Comparison of ENCODE assay signal across 20 mouse cellular contexts in genomic region chr8:65956948-65957347, GRCm38 (mm10).
DNase-seq lines count a peak whose midpoint lies in the region; ATAC-seq lines count a peak whose summit lies in the region.
"Had no signal": no experiment of that assay in that cellular context is flagged by ENCODE, and none has a peak within 500 bp of the region (broad histone marks: within the 10 kb centered on the region; RNA-seq: fewer than 3 reads in every experiment).

No protein-coding gene starts in this region.

- H3K4me2 ChIP-seq in hindbrain, embryonic 12.5 days (replicated peaks) = no peak overlapping the region
- H3K4me2 ChIP-seq in midbrain, embryonic 14.5 days (ENCODE audit: low read length) = no peak overlapping the region
- H3K4me2 ChIP-seq: limb, embryonic 12.5 days had no signal

- no peak overlapping the region for H3K27ac ChIP-seq in hindbrain, embryonic 12.5 days
- no peak overlapping the region for H3K27ac ChIP-seq in hindbrain, embryonic 10.5 days
- no peak overlapping the region for H3K27ac ChIP-seq in midbrain, embryonic 14.5 days (replicated peaks; ENCODE audit: low read depth, low read length)
- H3K27ac ChIP-seq in midbrain, embryonic 10.5 days (replicated peaks) = no peak overlapping the region
- H3K27ac ChIP-seq: kidney, postnatal 0 days; limb, embryonic 12.5 days had no signal

- no peaks in the 10 kb centered on the region for H3K4me1 ChIP-seq in hindbrain, embryonic 12.5 days
- H3K4me1 ChIP-seq in hindbrain, embryonic 10.5 days (replicated peaks) = peaks cover 4% of the 10 kb centered on the region; the same call in 1 of the 2 replicates
- no peaks in the 10 kb centered on the region for H3K4me1 ChIP-seq in midbrain, embryonic 14.5 days (ENCODE audit: control insufficient read depth, insufficient read depth, low read length)
- peaks cover 5% of the 10 kb centered on the region; the same call in 1 of the 2 replicates for H3K4me1 ChIP-seq in midbrain, embryonic 10.5 days
- H3K4me1 ChIP-seq: limb, embryonic 12.5 days had no signal

- no peak overlapping the region for H3K4me3 ChIP-seq in hindbrain, embryonic 12.5 days
- H3K4me3 ChIP-seq in hindbrain, embryonic 10.5 days = no peak overlapping the region
- H3K4me3 ChIP-seq in midbrain, embryonic 14.5 days (replicated peaks; ENCODE audit: low read depth, low read length) = no peak overlapping the region
- H3K4me3 ChIP-seq in midbrain, embryonic 10.5 days = no peak overlapping the region
- H3K4me3 ChIP-seq: limb, embryonic 12.5 days had no signal

- H3K27me3 ChIP-seq in hindbrain, embryonic 12.5 days = no peaks in the 10 kb centered on the region
- no peaks in the 10 kb centered on the region for H3K27me3 ChIP-seq in hindbrain, embryonic 10.5 days (ENCODE audit: insufficient read depth, poor library complexity, severe bottlenecking)
- H3K27me3 ChIP-seq in midbrain, embryonic 14.5 days (ENCODE audit: control insufficient read depth, insufficient read depth, low read length) = no peaks in the 10 kb centered on the region
- H3K27me3 ChIP-seq in midbrain, embryonic 10.5 days (ENCODE audit: low read depth, poor library complexity, severe bottlenecking) = no peaks in the 10 kb centered on the region
- H3K27me3 ChIP-seq: limb, embryonic 12.5 days had no signal

- ATAC-seq in hindbrain, embryonic 12.5 days (ENCODE audit: low FRiP score) = peak; percentile 32
- no peak; the same call in 1 of the 2 replicates for ATAC-seq in midbrain, embryonic 14.5 days (ENCODE audit: low FRiP score, low TSS enrichment)

- WGBS in hindbrain, embryonic 12.5 days = 30% methylated on average over 5 of the region's 5 CpGs
- WGBS in hindbrain, embryonic 10.5 days = 38% methylated on average over 5 of the region's 5 CpGs
- 14% methylated on average over 5 of the region's 5 CpGs for WGBS in midbrain, embryonic 14.5 days
- WGBS in midbrain, embryonic 10.5 days = 42% methylated on average over 5 of the region's 5 CpGs

- no peaks in the 10 kb centered on the region for H3K36me3 ChIP-seq in hindbrain, embryonic 12.5 days
- no peaks in the 10 kb centered on the region for H3K36me3 ChIP-seq in hindbrain, embryonic 10.5 days
- H3K36me3 ChIP-seq in midbrain, embryonic 14.5 days (ENCODE audit: control insufficient read depth, insufficient read depth, low read length) = no peaks in the 10 kb centered on the region
- H3K36me3 ChIP-seq in midbrain, embryonic 10.5 days = no peaks in the 10 kb centered on the region
- H3K36me3 ChIP-seq: limb, embryonic 12.5 days had no signal

- no peaks in the 10 kb centered on the region for H3K9me3 ChIP-seq in hindbrain, embryonic 12.5 days (replicated peaks)
- H3K9me3 ChIP-seq in hindbrain, embryonic 10.5 days = no peaks in the 10 kb centered on the region
- no peaks in the 10 kb centered on the region for H3K9me3 ChIP-seq in midbrain, embryonic 14.5 days (ENCODE audit: control insufficient read depth, low read length)
- H3K9me3 ChIP-seq in midbrain, embryonic 10.5 days (replicated peaks) = no peaks in the 10 kb centered on the region
- H3K9me3 ChIP-seq: limb, embryonic 12.5 days had no signal

- no peak overlapping the region for H3K9ac ChIP-seq in hindbrain, embryonic 12.5 days
- H3K9ac ChIP-seq in midbrain, embryonic 14.5 days (replicated peaks; ENCODE audit: low read length) = no peak overlapping the region
- H3K9ac ChIP-seq: limb, embryonic 12.5 days had no signal

- no peak for DNase-seq in hindbrain, embryonic 10.5 days (ENCODE audit: low spot score)
- DNase-seq in midbrain, embryonic 14.5 days = peak; percentile 15
- DNase-seq in midbrain, embryonic 10.5 days (ENCODE audit: low spot score) = no peak
- peak; percentile 16 for DNase-seq in c-Kit-positive CD71-positive TER-119-negative erythroid progenitor cells, embryonic 14.5 days (ENCODE audit: low read depth)
- peak; percentile 6 for DNase-seq in retina, embryonic 14.5 days (ENCODE audit: low spot score)
- no peak for DNase-seq in adrenal gland, postnatal 36 days
- no peak for DNase-seq in frontal cortex, postnatal 36 days (ENCODE audit: low spot score in 2 of 2)
- DNase-seq: adrenal gland, adult 8-10 months; B cell, adult 2 months; cerebellum, adult 11-12 months; cerebellum, postnatal 25 days; embryo, embryonic 11 days; gastrocnemius, postnatal 36 days; kidney, adult 11 months; lung, adult 18-20 months; lung, postnatal 14 days; thymus, postnatal 14 days had no signal

Comparison
In these comparisons a context has a peak if more than half of its experiments do, and no peak if none do; other contexts are left out.
1. DNase-seq: peak in midbrain, embryonic 14.5 days (single experiment), c-Kit-positive CD71-positive TER-119-negative erythroid progenitor cells, embryonic 14.5 days (single experiment) and retina, embryonic 14.5 days (single experiment); none in hindbrain, embryonic 10.5 days (single experiment), midbrain, embryonic 10.5 days (single experiment), adrenal gland, postnatal 36 days (0 of 2) and frontal cortex, postnatal 36 days (0 of 2).